Comparison of ENCODE assay signal across 9 mouse cellular contexts in genomic region chr6:97740851-97741201, GRCm38 (mm10).
DNase-seq lines count a peak whose midpoint lies in the region; ATAC-seq and TF ChIP-seq lines count a peak whose summit lies in the region.
"Had no signal": no experiment of that assay in that cellular context is flagged by ENCODE, and none has a peak within 500 bp of the region (broad histone marks: within the 10 kb centered on the region; RNA-seq: fewer than 3 reads in every experiment).

No protein-coding gene starts in this region.

- H3K4me1 ChIP-seq in heart, embryonic 15.5 days (replicated peaks) = 0 out of 2 replicates have a peak, but pooled peaks cover 3% of the 10 kb centered on the region
- H3K4me1 ChIP-seq in heart, adult 2 months (ENCODE audit: control insufficient read depth, insufficient read depth, low read length) = no peaks in the 10 kb centered on the region
- no peaks in the 10 kb centered on the region; the same call in 1 of the 2 replicates for H3K4me1 ChIP-seq in embryonic facial prominence, embryonic 12.5 days
- peaks cover 5% of the 10 kb centered on the region; the same call in 1 of the 2 replicates for H3K4me1 ChIP-seq in hindbrain, embryonic 16.5 days (ENCODE audit: control insufficient read depth, insufficient read depth, low read depth, low read length)
- no peaks in the 10 kb centered on the region for H3K4me1 ChIP-seq in midbrain, embryonic 16.5 days (ENCODE audit: control insufficient read depth, insufficient read depth, low read length)
- no peaks in the 10 kb centered on the region for H3K4me1 ChIP-seq in stomach, postnatal 0 days (replicated peaks; ENCODE audit: control insufficient read depth, insufficient read depth)

- no peak overlapping the region for H3K9ac ChIP-seq in heart, embryonic 15.5 days
- no peak overlapping the region for H3K9ac ChIP-seq in heart, adult 2 months (ENCODE audit: low read depth, low read length)
- H3K9ac ChIP-seq in embryonic facial prominence, embryonic 12.5 days = no peak overlapping the region
- H3K9ac ChIP-seq in hindbrain, embryonic 16.5 days (ENCODE audit: low read depth, low read length) = 0 out of 2 replicates have a peak overlapping the region, but pooled peaks have one; percentile 3
- H3K9ac ChIP-seq in midbrain, embryonic 16.5 days (ENCODE audit: low read depth, low read length) = no peak overlapping the region
- H3K9ac ChIP-seq in stomach, postnatal 0 days (ENCODE audit: low read length) = no peak overlapping the region

- H3K27me3 ChIP-seq in heart, embryonic 15.5 days = peaks cover 15% of the 10 kb centered on the region; the same call in 1 of the 2 replicates
- no peaks in the 10 kb centered on the region; the same call in 1 of the 2 replicates for H3K27me3 ChIP-seq in heart, adult 2 months (ENCODE audit: control insufficient read depth, insufficient read depth, low read length)
- peaks cover 3% of the 10 kb centered on the region; the same call in 1 of the 2 replicates for H3K27me3 ChIP-seq in embryonic facial prominence, embryonic 12.5 days
- H3K27me3 ChIP-seq in hindbrain, embryonic 16.5 days (replicated peaks; ENCODE audit: control insufficient read depth, insufficient read depth, low read length) = 0 out of 2 replicates have a peak, but pooled peaks cover 2% of the 10 kb centered on the region
- H3K27me3 ChIP-seq in midbrain, embryonic 16.5 days (ENCODE audit: control insufficient read depth, insufficient read depth, low read depth, low read length) = peaks cover 3% of the 10 kb centered on the region
- H3K27me3 ChIP-seq in stomach, postnatal 0 days (ENCODE audit: control insufficient read depth, insufficient read depth, low read length) = no peaks in the 10 kb centered on the region

- no peak overlapping the region for H3K4me3 ChIP-seq in heart, embryonic 15.5 days
- no peak overlapping the region for H3K4me3 ChIP-seq in heart, adult 2 months
- no peak overlapping the region for H3K4me3 ChIP-seq in embryonic facial prominence, embryonic 12.5 days
- no peak overlapping the region for H3K4me3 ChIP-seq in hindbrain, embryonic 16.5 days (ENCODE audit: low read length)
- no peak overlapping the region for H3K4me3 ChIP-seq in midbrain, embryonic 16.5 days (ENCODE audit: low read depth, low read length)
- no peak overlapping the region for H3K4me3 ChIP-seq in stomach, postnatal 0 days (ENCODE audit: low read depth, low read length)

- TF ChIP-seq EP300 in heart, adult 2 months (IDR thresholded peaks at IDR 0.05; ENCODE audit: insufficient read depth, low read depth, low read length) = no peak
- no peak for TF ChIP-seq EP300 in stomach, postnatal 0 days (optimal IDR thresholded peaks at IDR 0.05)

- H3K27ac ChIP-seq in heart, embryonic 15.5 days = no peak overlapping the region
- no peak overlapping the region for H3K27ac ChIP-seq in heart, adult 2 months
- H3K27ac ChIP-seq in embryonic facial prominence, embryonic 12.5 days = no peak overlapping the region
- H3K27ac ChIP-seq in hindbrain, embryonic 16.5 days (ENCODE audit: low read depth, low read length) = no peak overlapping the region
- no peak overlapping the region for H3K27ac ChIP-seq in midbrain, embryonic 16.5 days (ENCODE audit: low read length)
- H3K27ac ChIP-seq in stomach, postnatal 0 days (replicated peaks) = no peak overlapping the region
- H3K27ac ChIP-seq: macrophage had no signal

- H3K4me2 ChIP-seq in heart, embryonic 15.5 days = peak overlapping the region; percentile 36
- peak overlapping the region; percentile 33 for H3K4me2 ChIP-seq in embryonic facial prominence, embryonic 12.5 days (replicated peaks)
- peak overlapping the region; percentile 39 for H3K4me2 ChIP-seq in hindbrain, embryonic 16.5 days (ENCODE audit: low read length)
- peak overlapping the region; percentile 10; the same call in 1 of the 2 replicates for H3K4me2 ChIP-seq in midbrain, embryonic 16.5 days (ENCODE audit: low read length)
- H3K4me2 ChIP-seq in stomach, postnatal 0 days (replicated peaks; ENCODE audit: low read depth) = no peak overlapping the region

- no peak for DNase-seq in heart, adult 2 months
- no peak for DNase-seq in right cerebral cortex, postnatal 25 days
- DNase-seq in thymus, adult 18-20 months = no peak
- no peak for DNase-seq in stomach, postnatal 0 days (ENCODE audit: low spot score)

- no peak for TF ChIP-seq POLR2A in heart, adult 2 months (IDR thresholded peaks at IDR 0.05; ENCODE audit: insufficient read depth, low read depth, low read length)

- H3K79me2 ChIP-seq in heart, adult 2 months (replicated peaks; ENCODE audit: control insufficient read depth, insufficient read depth, low read length) = no peaks in the 10 kb centered on the region

- 57% methylated on average over 11 of the region's 11 CpGs for WGBS in heart, embryonic 15.5 days
- WGBS in heart, adult 2 months = 54% methylated on average over 11 of the region's 11 CpGs
- WGBS in embryonic facial prominence, embryonic 12.5 days = 30% methylated on average over 11 of the region's 11 CpGs
- WGBS in hindbrain, embryonic 16.5 days = 38% methylated on average over 11 of the region's 11 CpGs
- WGBS in midbrain, embryonic 16.5 days = 37% methylated on average over 11 of the region's 11 CpGs
- WGBS in stomach, postnatal 0 days = 64% methylated on average over 11 of the region's 11 CpGs

- no peak for TF ChIP-seq CTCF in heart, adult 2 months (IDR thresholded peaks at IDR 0.05)
- no peak for TF ChIP-seq CTCF in stomach, postnatal 0 days (IDR thresholded peaks at IDR 0.05; ENCODE audit: low read depth)

- no peak for ATAC-seq in heart, embryonic 15.5 days (replicated peaks; ENCODE audit: insufficient number of reproducible peaks, insufficient read depth, low FRiP score, low read depth)
- no peak for ATAC-seq in embryonic facial prominence, embryonic 12.5 days (ENCODE audit: insufficient number of reproducible peaks, insufficient read depth, low FRiP score, low TSS enrichment)
- no peak for ATAC-seq in hindbrain, embryonic 16.5 days
- no peak for ATAC-seq in midbrain, embryonic 16.5 days
- no peak for ATAC-seq in stomach, postnatal 0 days (ENCODE audit: low FRiP score, low TSS enrichment)

- H3K9me3 ChIP-seq in heart, embryonic 15.5 days (replicated peaks) = no peaks in the 10 kb centered on the region
- no peaks in the 10 kb centered on the region; the same call in 1 of the 2 replicates for H3K9me3 ChIP-seq in embryonic facial prominence, embryonic 12.5 days
- no peaks in the 10 kb centered on the region for H3K9me3 ChIP-seq in hindbrain, embryonic 16.5 days (ENCODE audit: control insufficient read depth, low read length)
- H3K9me3 ChIP-seq in midbrain, embryonic 16.5 days (replicated peaks; ENCODE audit: control insufficient read depth, low read length, poor library complexity, severe bottlenecking) = no peaks in the 10 kb centered on the region
- H3K9me3 ChIP-seq in stomach, postnatal 0 days (ENCODE audit: control insufficient read depth, low read length) = no peaks in the 10 kb centered on the region

- intact Hi-C loops in heart, adult 2 months (cut with DNase I) = loop anchor here (2.0 to 5.0 kb wide), 3 partner anchors 214 to 489 kb away; partner anchors contain the start of gene Lmod3

- no peaks in the 10 kb centered on the region for H3K36me3 ChIP-seq in heart, embryonic 15.5 days
- no peaks in the 10 kb centered on the region for H3K36me3 ChIP-seq in heart, adult 2 months (ENCODE audit: control insufficient read depth, insufficient read depth, low read length)
- no peaks in the 10 kb centered on the region for H3K36me3 ChIP-seq in embryonic facial prominence, embryonic 12.5 days
- no peaks in the 10 kb centered on the region for H3K36me3 ChIP-seq in hindbrain, embryonic 16.5 days (ENCODE audit: control insufficient read depth, insufficient read depth, low read length)
- H3K36me3 ChIP-seq in midbrain, embryonic 16.5 days (ENCODE audit: control insufficient read depth, insufficient read depth, low read length) = no peaks in the 10 kb centered on the region
- H3K36me3 ChIP-seq in stomach, postnatal 0 days (ENCODE audit: control insufficient read depth, insufficient read depth, low read length) = no peaks in the 10 kb centered on the region
